Mouse (Mus musculus): ENCODE data around the gene Capn10. TPM values are rescaled to one million over a fixed set of nuclear protein-coding genes. Genes with fewer than 3 reads are reported as not detected.

The Capn10 gene
- total and polyA plus RNA-seq, 3 experiments = 5.0 to 7.7 (median 5.6) TPM

DNA sequence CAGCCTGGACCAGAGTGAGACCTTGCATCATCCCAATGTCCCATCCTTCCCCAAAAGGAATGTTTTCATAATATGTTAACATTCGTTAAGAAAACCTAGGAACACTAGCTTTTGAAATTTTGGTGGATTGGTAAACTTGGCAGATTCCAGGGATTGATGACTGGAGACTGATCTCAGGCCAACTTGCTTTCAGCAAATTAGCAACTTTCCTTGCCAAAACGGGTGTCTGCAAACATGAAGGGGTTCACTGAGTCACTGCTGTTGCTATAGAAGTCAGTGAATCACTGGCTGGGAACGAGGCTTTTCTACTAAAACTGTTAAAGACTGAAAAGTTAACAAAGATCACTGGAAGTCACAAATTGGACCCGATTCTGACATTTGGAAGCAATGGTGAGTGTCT lies 30.5 kb upstream of the Capn10 start:
- Histone ChIP-seq H3K79me2 (replicated peaks; ENCODE audit: control insufficient read depth, insufficient read depth, low read length) (no peaks in the 10 kb centered on the region), H3K36me3 (ENCODE audit: control insufficient read depth, insufficient read depth, low read length) (no peaks in the 10 kb centered on the region), H3K9ac (ENCODE audit: low read depth, low read length) (no peak overlapping the region), H3K27ac (no peak overlapping the region), H3K4me1 (ENCODE audit: control insufficient read depth, insufficient read depth, low read length) (peaks cover 5% of the 10 kb centered on the region), H3K4me3 (no peak overlapping the region), H3K27me3 (ENCODE audit: control insufficient read depth, insufficient read depth, low read length) (no peaks in the 10 kb centered on the region)
- peak in 1 of 2 experiments; percentile 12 for DNase-seq
- TF ChIP-seq POLR2A (IDR thresholded peaks at IDR 0.05; ENCODE audit: insufficient read depth, low read depth, low read length) (no peak), CTCF (IDR thresholded peaks at IDR 0.05) (no peak), EP300 (IDR thresholded peaks at IDR 0.05; ENCODE audit: insufficient read depth, low read depth, low read length) (no peak)
- WGBS = 64% methylated on average over 4 of the region's 4 CpGs
- intact Hi-C loops (cut with DNase I) = no loop called here

DNA sequence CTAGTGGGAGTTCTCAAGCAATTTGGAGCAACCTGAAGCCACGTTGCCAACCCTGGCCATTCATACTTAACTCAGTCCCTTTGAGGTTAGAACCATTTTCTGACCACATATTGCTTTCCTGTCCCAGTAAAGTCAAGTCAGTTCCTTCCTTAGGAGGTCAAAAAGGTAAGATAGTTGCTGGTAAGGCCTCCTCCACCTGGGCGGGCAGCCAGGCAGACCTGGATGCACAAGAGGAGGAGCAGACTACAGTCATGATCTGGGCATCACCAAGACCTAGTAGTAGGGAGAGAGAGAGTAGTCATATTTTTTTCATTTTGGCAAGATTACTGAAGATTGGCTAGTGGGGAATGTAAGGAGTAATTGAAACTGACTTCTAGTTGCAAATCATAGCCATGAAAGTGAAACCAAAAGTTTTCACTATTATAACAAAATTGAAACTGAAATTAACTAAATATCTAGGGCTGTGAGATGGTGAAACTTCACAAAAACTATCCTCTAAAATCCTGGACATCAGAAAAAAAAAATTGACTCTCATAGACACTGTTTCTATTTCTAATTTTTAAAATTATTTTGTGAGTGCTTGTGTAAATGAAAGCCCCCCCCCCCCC lies 28.4 kb upstream of the Capn10 start:
- H3K79me2 ChIP-seq (replicated peaks; ENCODE audit: control insufficient read depth, insufficient read depth, low read length) = no peaks in the 10 kb centered on the region
- no peak overlapping the region for H3K4me3 ChIP-seq
- DNase-seq = no peak
- H3K27ac ChIP-seq = peak overlapping the region; percentile 53
- TF ChIP-seq POLR2A (IDR thresholded peaks at IDR 0.05; ENCODE audit: insufficient read depth, low read depth, low read length) (no peak), CTCF (IDR thresholded peaks at IDR 0.05) (no peak), EP300 (IDR thresholded peaks at IDR 0.05; ENCODE audit: insufficient read depth, low read depth, low read length) (no peak)
- no peaks in the 10 kb centered on the region for H3K36me3 ChIP-seq (ENCODE audit: control insufficient read depth, insufficient read depth, low read length)
- intact Hi-C loops (cut with DNase I) = no loop called here
- H3K9ac ChIP-seq (ENCODE audit: low read depth, low read length) = no peak overlapping the region
- H3K27me3 ChIP-seq (ENCODE audit: control insufficient read depth, insufficient read depth, low read length) = no peaks in the 10 kb centered on the region
- WGBS = 97% methylated on average over 2 of the region's 2 CpGs
- H3K4me1 ChIP-seq (ENCODE audit: control insufficient read depth, insufficient read depth, low read length) = peaks cover 12% of the 10 kb centered on the region

DNA sequence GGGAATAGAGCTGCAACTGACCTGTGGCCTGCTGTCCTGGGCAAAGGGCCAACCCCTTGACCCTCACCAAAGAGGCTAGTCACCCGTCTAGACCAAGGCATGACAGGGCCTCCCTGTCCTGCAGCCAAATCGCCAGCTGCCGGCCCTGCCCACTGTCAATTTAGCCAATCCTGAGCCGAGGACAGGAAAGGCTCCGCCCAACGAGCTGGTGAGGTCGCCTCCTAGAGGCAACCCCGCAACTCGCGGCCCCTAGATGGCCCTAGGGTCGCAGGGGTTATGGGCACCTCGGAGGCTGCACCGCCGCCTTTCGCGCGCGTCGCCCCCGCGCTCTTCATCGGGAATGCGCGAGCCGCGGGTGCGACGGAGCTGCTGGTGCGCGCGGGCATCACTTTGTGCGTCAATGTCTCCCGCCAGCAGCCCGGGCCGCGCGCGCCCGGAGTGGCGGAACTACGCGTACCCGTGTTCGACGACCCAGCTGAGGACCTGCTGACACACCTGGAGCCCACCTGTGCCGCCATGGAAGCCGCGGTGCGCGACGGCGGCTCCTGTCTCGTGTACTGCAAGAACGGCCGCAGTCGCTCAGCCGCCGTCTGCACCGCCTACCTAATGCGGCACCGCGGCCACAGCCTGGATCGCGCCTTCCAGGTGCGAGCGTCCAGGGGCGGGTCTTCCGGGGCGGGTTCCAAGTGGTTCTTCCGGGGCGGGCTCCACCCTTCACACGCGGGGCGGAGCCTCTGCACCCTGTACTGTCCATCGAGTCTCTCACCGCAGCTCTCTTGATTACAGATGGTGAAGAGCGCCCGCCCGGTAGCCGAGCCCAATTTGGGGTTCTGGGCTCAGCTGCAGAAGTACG lies 27.2 kb upstream of the Capn10 start, which contains the start of gene Dusp28:
Gene Dusp28, plus strand, starts transcription at position 203 of the 853 bp plus-strand sequence.
- intact Hi-C loops (cut with DNase I) = loop anchor here (1.0 kb wide), 1 partner anchor 27 kb away; the partner anchor contains the start of gene Capn10

DNA sequence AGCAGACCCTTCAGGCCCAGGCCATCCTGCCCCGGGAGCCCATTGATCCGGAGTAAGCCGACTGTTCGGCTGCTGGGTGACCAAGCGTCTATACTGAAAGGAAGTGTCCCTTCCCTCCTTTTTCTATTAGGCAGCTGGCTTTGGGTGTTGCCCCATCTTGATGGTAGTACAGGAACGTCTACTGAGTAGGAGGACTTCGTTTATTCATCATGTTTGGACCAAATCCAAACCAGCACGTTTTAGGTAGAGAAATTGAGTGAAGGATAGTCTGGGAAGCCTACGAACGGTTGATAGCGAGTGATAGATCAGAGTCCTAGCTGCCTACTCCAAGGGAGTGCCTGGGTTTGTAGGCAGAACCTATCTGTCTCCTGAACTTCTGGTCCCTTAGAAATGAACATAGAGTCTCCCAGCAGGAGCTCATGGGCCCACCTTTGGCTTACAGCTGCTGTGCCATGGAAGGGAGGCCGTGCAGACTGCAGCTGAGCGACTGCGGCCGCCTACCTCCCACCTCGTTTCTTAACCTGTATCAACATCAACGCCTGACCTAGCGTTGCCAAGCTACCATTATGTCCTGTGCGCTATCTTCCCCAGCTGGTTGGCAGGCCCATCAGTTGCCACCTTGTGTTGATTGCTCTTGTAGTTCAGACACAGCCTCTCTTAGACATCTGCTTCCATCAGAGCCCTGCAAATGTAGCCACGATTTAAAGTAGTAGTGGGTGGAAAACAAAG lies 26.4 kb upstream of the Capn10 start:
- Histone ChIP-seq H3K9ac (ENCODE audit: low read depth, low read length) (peak overlapping the region; percentile 37), H3K27me3 (ENCODE audit: control insufficient read depth, insufficient read depth, low read length) (no peaks in the 10 kb centered on the region), H3K4me1 (ENCODE audit: control insufficient read depth, insufficient read depth, low read length) (peaks cover 18% of the 10 kb centered on the region), H3K79me2 (replicated peaks; ENCODE audit: control insufficient read depth, insufficient read depth, low read length) (no peaks in the 10 kb centered on the region), H3K27ac (peak overlapping the region; percentile 91), H3K4me3 (peak overlapping the region; percentile 87), H3K36me3 (ENCODE audit: control insufficient read depth, insufficient read depth, low read length) (no peaks in the 10 kb centered on the region)
- DNase-seq = no peak
- TF ChIP-seq POLR2A (IDR thresholded peaks at IDR 0.05; ENCODE audit: insufficient read depth, low read depth, low read length) (no peak), CTCF (IDR thresholded peaks at IDR 0.05) (no peak), EP300 (IDR thresholded peaks at IDR 0.05; ENCODE audit: insufficient read depth, low read depth, low read length) (no peak)
- intact Hi-C loops (cut with DNase I) = loop anchor here (1.0 kb wide), 1 partner anchor 27 kb away; the partner anchor contains the start of gene Capn10
- WGBS = 48% methylated on average over 20 of the region's 20 CpGs

More for the DNA sequence above, 27.2 kb upstream of the Capn10 start, which contains the start of gene Dusp28:
- H3K4me3 ChIP-seq = peak within 1 kb of the TSS; percentile 87
- peaks cover 15% of the 10 kb centered on the region for H3K4me1 ChIP-seq (ENCODE audit: control insufficient read depth, insufficient read depth, low read length)
- H3K79me2 ChIP-seq (replicated peaks; ENCODE audit: control insufficient read depth, insufficient read depth, low read length) = no peaks in the 10 kb centered on the region
- H3K27ac ChIP-seq = peak within 1 kb of the TSS; percentile 91
- no peaks in the 10 kb centered on the region for H3K36me3 ChIP-seq (ENCODE audit: control insufficient read depth, insufficient read depth, low read length)
- WGBS = under 1% methylated on average over 81 of the region's 81 CpGs
- DNase-seq = peak; percentile 89 to 92
- peak within 1 kb of the TSS; percentile 77 for H3K9ac ChIP-seq (ENCODE audit: low read depth, low read length)
- no peaks in the 10 kb centered on the region for H3K27me3 ChIP-seq (ENCODE audit: control insufficient read depth, insufficient read depth, low read length)
- TF ChIP-seq POLR2A (IDR thresholded peaks at IDR 0.05; ENCODE audit: insufficient read depth, low read depth, low read length) (peak; percentile 64; the same call in 1 of the 2 replicates), EP300 (IDR thresholded peaks at IDR 0.05; ENCODE audit: insufficient read depth, low read depth, low read length) (peak; percentile 66; the same call in 1 of the 2 replicates), CTCF (IDR thresholded peaks at IDR 0.05) (peak; percentile 90)

DNA sequence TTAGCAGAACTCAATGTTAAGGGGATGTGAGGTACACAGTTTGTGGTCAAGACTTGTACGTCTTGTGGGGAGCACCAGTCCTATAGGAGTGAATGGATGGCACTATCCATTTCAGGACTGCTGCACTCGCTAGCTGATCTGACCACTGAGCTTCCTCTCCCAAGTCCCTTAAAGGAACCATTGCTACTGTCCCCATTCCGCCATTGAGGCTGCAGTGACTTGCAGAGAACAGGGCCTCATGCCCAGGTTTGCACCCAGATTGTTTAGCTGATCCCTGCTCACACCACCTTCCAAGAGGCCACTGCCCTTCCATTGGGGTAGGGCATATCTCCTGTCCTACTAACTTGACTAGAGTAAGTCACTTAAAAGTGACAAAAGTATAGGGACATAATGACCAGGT lies 25.5 kb upstream of the Capn10 start:
- Histone ChIP-seq H3K79me2 (replicated peaks; ENCODE audit: control insufficient read depth, insufficient read depth, low read length) (no peaks in the 10 kb centered on the region), H3K4me1 (ENCODE audit: control insufficient read depth, insufficient read depth, low read length) (peaks cover 18% of the 10 kb centered on the region), H3K27me3 (ENCODE audit: control insufficient read depth, insufficient read depth, low read length) (no peaks in the 10 kb centered on the region), H3K27ac (no peak overlapping the region), H3K4me3 (no peak overlapping the region), H3K36me3 (ENCODE audit: control insufficient read depth, insufficient read depth, low read length) (no peaks in the 10 kb centered on the region), H3K9ac (ENCODE audit: low read depth, low read length) (no peak overlapping the region)
- DNase-seq = peak in 1 of 2 experiments; percentile 16
- no peak for TF ChIP-seq CTCF (IDR thresholded peaks at IDR 0.05)
- no peak for TF ChIP-seq EP300 (IDR thresholded peaks at IDR 0.05; ENCODE audit: insufficient read depth, low read depth, low read length)
- no peak for TF ChIP-seq POLR2A (IDR thresholded peaks at IDR 0.05; ENCODE audit: insufficient read depth, low read depth, low read length)
- intact Hi-C loops (cut with DNase I) = no loop called here
- WGBS = 98% methylated on average over 3 of the region's 3 CpGs
